Comparison of ENCODE assay signal across 8 mouse cellular contexts in genomic region chr10:7590792-7591191, GRCm38 (mm10). TPM values are rescaled to one million over a fixed set of nuclear protein-coding genes. Genes with fewer than 3 reads are reported as not detected.
DNase-seq lines count a peak whose midpoint lies in the region; ATAC-seq and TF ChIP-seq lines count a peak whose summit lies in the region.

No protein-coding gene starts in this region.

- no peak for TF ChIP-seq CTCF in CH12.LX (conservative IDR thresholded peaks at IDR 0.05 in 1 of 2, IDR thresholded peaks at IDR 0.05 in 1 of 2; ENCODE audit: low read depth in 2 of 2, low read length in 2 of 2)

- peak overlapping the region; percentile 88 for H3K4me3 ChIP-seq in heart, embryonic 10.5 days
- H3K4me3 ChIP-seq in CH12.LX (replicated peaks in 1 of 3; ENCODE audit: low read depth in 2 of 3, low read length in 2 of 3, poor library complexity in 1 of 3): peak overlapping the region in 2 of 3 experiments; percentile 70 to 78
- H3K4me3 ChIP-seq in forebrain, embryonic 12.5 days (replicated peaks): peak overlapping the region; percentile 78
- H3K4me3 ChIP-seq in liver, embryonic 13.5 days (replicated peaks): peak overlapping the region; percentile 69

- dilution Hi-C loops in CH12.LX (cut with MboI; ENCODE audit: extremely low pct_ligation_motif_present, extremely low pct_unique_long_range_greater_than_20kb, low sequenced_read_pairs): no loop called here

- peaks cover 22% of the 10 kb centered on the region; the same call in 1 of the 2 replicates for H3K27me3 ChIP-seq in heart, embryonic 10.5 days (ENCODE audit: insufficient read depth, poor library complexity, severe bottlenecking)
- H3K27me3 ChIP-seq in CH12.LX (replicated peaks): peaks cover 3% of the 10 kb centered on the region
- peaks cover 17% of the 10 kb centered on the region; the same call in 1 of the 2 replicates for H3K27me3 ChIP-seq in forebrain, embryonic 12.5 days
- peaks cover 29% of the 10 kb centered on the region for H3K27me3 ChIP-seq in liver, embryonic 13.5 days

- H3K79me2 ChIP-seq in CH12.LX (replicated peaks; ENCODE audit: control insufficient read depth, extremely low read depth, insufficient read depth, poor library complexity, severe bottlenecking): no peaks in the 10 kb centered on the region

- in situ Hi-C loops in CH12.LX (cut with MboI; ENCODE audit: low pct_ligation_motif_present, low pct_unique_long_range_greater_than_20kb, low sequenced_read_pairs): no loop called here

- no peaks in the 10 kb centered on the region; the same call in 1 of the 2 replicates for H3K9me3 ChIP-seq in heart, embryonic 10.5 days
- peaks cover 3% of the 10 kb centered on the region for H3K9me3 ChIP-seq in CH12.LX (replicated peaks; ENCODE audit: low read length)
- H3K9me3 ChIP-seq in forebrain, embryonic 12.5 days: no peaks in the 10 kb centered on the region
- no peaks in the 10 kb centered on the region for H3K9me3 ChIP-seq in liver, embryonic 13.5 days (replicated peaks)

- 0 out of 2 replicates have a peak overlapping the region, but pooled peaks have one; percentile 58 for H3K9ac ChIP-seq in CH12.LX (ENCODE audit: insufficient read depth, low read depth)
- peak overlapping the region; percentile 88 for H3K9ac ChIP-seq in forebrain, embryonic 12.5 days
- no peak overlapping the region for H3K9ac ChIP-seq in liver, embryonic 13.5 days

- ATAC-seq in forebrain, embryonic 12.5 days (ENCODE audit: low FRiP score): no peak
- no peak for ATAC-seq in liver, embryonic 13.5 days (ENCODE audit: low read depth)

- H3K4me1 ChIP-seq in heart, embryonic 10.5 days: peaks cover 8% of the 10 kb centered on the region; the same call in 1 of the 2 replicates
- peaks cover 2 to 16% of the 10 kb centered on the region in 2 experiments; a peak in 3 of 4 replicates for H3K4me1 ChIP-seq in CH12.LX (ENCODE audit: control insufficient read depth in 1 of 2, insufficient read depth in 2 of 2)
- H3K4me1 ChIP-seq in forebrain, embryonic 12.5 days: peaks cover 20% of the 10 kb centered on the region
- H3K4me1 ChIP-seq in liver, embryonic 13.5 days (replicated peaks): peaks cover 15% of the 10 kb centered on the region

- TF ChIP-seq RAD21 in CH12.LX (IDR thresholded peaks at IDR 0.05; ENCODE audit: low read depth, low read length): no peak

- no peak for DNase-seq in heart, embryonic 10.5 days (ENCODE audit: low spot score)
- no peak for DNase-seq in heart, adult 8-10 months (ENCODE audit: low spot score)
- DNase-seq in CH12.LX (ENCODE audit: extremely low read depth) (no peak), adipocyte (ENCODE audit: low spot score) (no peak)
- DNase-seq in liver, embryonic 13.5 days: no peak
- no peak for DNase-seq in spleen, postnatal 36 days (ENCODE audit: low spot score in 2 of 2)
- DNase-seq in cerebellum, postnatal 25 days: no peak

- TF ChIP-seq POLR2A in CH12.LX (IDR thresholded peaks at IDR 0.05; ENCODE audit: low read depth, low read length): no peak

- WGBS in heart, embryonic 10.5 days: 7% methylated on average over 8 of the region's 8 CpGs
- 7% methylated on average over 8 of the region's 8 CpGs for WGBS in forebrain, embryonic 12.5 days
- WGBS in liver, embryonic 13.5 days (ENCODE audit: insufficient replicate concordance): 4% methylated on average over 8 of the region's 8 CpGs

- no peaks in the 10 kb centered on the region for H3K36me3 ChIP-seq in heart, embryonic 10.5 days
- no peaks in the 10 kb centered on the region for H3K36me3 ChIP-seq in CH12.LX (replicated peaks in 1 of 2; ENCODE audit: control insufficient read depth in 1 of 2, insufficient read depth in 1 of 2, low read length in 1 of 2)
- H3K36me3 ChIP-seq in forebrain, embryonic 12.5 days (replicated peaks): no peaks in the 10 kb centered on the region
- H3K36me3 ChIP-seq in liver, embryonic 13.5 days: no peaks in the 10 kb centered on the region

- TF ChIP-seq EP300 in CH12.LX (IDR thresholded peaks at IDR 0.05; ENCODE audit: low read length): no peak

- H3K27ac ChIP-seq in heart, embryonic 10.5 days: no peak overlapping the region
- H3K27ac ChIP-seq in CH12.LX (ENCODE audit: insufficient read depth, low read depth): no peak overlapping the region
- no peak overlapping the region for H3K27ac ChIP-seq in forebrain, embryonic 12.5 days
- H3K27ac ChIP-seq in liver, embryonic 13.5 days: no peak overlapping the region

- H3K4me2 ChIP-seq in CH12.LX (ENCODE audit: insufficient read depth, low read depth, poor library complexity, severe bottlenecking): peak overlapping the region; percentile 18
- peak overlapping the region; percentile 99 for H3K4me2 ChIP-seq in forebrain, embryonic 12.5 days
- peak overlapping the region; percentile 97 for H3K4me2 ChIP-seq in liver, embryonic 13.5 days

TF ChIP-seq in CH12.LX, 34 proteins besides CTCF, POLR2A, EP300 and RAD21:
- TF ChIP-seq USF2 (conservative IDR thresholded peaks at IDR 0.05; ENCODE audit: low read depth, low read length): no peak
- no peak for TF ChIP-seq E2F4 (IDR thresholded peaks at IDR 0.05; ENCODE audit: insufficient replicate concordance, low read depth, low read length)
- TF ChIP-seq POLR2AphosphoS2 (IDR thresholded peaks at IDR 0.05; ENCODE audit: low read depth, low read length): no peak
- TF ChIP-seq ZNF384 (IDR thresholded peaks at IDR 0.05; ENCODE audit: low read depth, low read length): no peak
- TF ChIP-seq SIN3A (IDR thresholded peaks at IDR 0.05; ENCODE audit: low read length): no peak
- no peak for TF ChIP-seq TBP (conservative IDR thresholded peaks at IDR 0.05; ENCODE audit: low read depth, low read length)
- no peak for TF ChIP-seq IRF4 (IDR thresholded peaks at IDR 0.05; ENCODE audit: low read depth, low read length)
- TF ChIP-seq HCFC1 (IDR thresholded peaks at IDR 0.05; ENCODE audit: low read depth, low read length): no peak
- no peak for TF ChIP-seq NELFE (IDR thresholded peaks at IDR 0.05; ENCODE audit: low read depth, low read length)
- TF ChIP-seq SMC3 (IDR thresholded peaks at IDR 0.05; ENCODE audit: low read depth, low read length): no peak
- TF ChIP-seq CHD2 (IDR thresholded peaks at IDR 0.05; ENCODE audit: low read length): no peak
TF ChIP-seq in CH12.LX: peak in this region for 0.

RNA-seq across cellular contexts. Expression of gene Lrp11, which starts 1.2 kb away (rescaled TPM):
- polyA plus RNA-seq in heart, embryonic 10.5 days (2016; fragmentation: Nextera tagmentation; extraction: Ambion mirVana): 3.5 and 3.7 TPM in 2 replicates
- total RNA-seq in heart, adult 8-10 months (2022): 1 to 10 TPM; 2.8 to 6.1 (median 3.8) TPM
- total RNA-seq in CH12.LX (2012; rRNA removed) (4.7 and 5.4 TPM in 2 replicates), CH12.LX (2014; rRNA removed) (4.9 and 5.1 TPM in 2 replicates)
- 4.4 and 6.0 TPM in 2 replicates for polyA plus RNA-seq in CH12.LX (2012; ENCODE audit: insufficient read length, low read depth)
- polyA plus RNA-seq in forebrain, embryonic 12.5 days (2016; fragmentation: Nextera tagmentation; extraction: Ambion mirVana): 20.1 and 25.7 TPM in 2 replicates
- polyA plus RNA-seq in liver, embryonic 13.5 days (2015; fragmentation: Nextera tagmentation; extraction: Ambion mirVana): 0.48 and 0.52 TPM in 2 replicates

Comparison
In these comparisons a context has a peak if more than half of its experiments do, and no peak if none do; other contexts are left out.
1. H3K4me2 ChIP-seq: peak in every context shown above with its lines; median percentile 99 in forebrain, embryonic 12.5 days; 97 in liver, embryonic 13.5 days; 18 in CH12.LX.